In the genomic region with DNA sequence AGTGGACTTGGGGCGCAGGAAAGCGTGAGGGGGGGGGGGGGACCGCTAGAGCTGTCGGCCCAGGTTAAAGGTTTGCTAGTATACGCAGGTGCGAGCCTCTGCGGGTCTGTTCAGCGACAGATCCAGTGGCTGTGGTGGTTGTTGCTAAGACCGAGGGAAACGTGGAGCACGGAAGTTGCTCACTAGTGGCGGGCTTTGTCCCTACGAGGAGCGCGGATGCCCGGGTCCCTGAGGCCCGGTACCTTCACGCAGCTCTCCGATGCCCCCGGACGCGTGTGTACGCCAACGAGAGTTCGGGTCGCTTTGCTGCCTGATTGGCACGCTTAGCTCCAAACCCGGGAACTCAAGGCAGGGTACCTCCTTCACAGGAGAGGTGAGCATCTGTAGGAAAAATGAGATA, we compare ENCODE assay signal across 8 mouse cellular contexts. TPM values are rescaled to one million over a fixed set of nuclear protein-coding genes. Genes with fewer than 3 reads are reported as not detected.
DNase-seq lines count a peak whose midpoint lies in the region; ATAC-seq and TF ChIP-seq lines count a peak whose summit lies in the region.

No protein-coding gene starts in this region.

- H3K4me3 ChIP-seq in heart, embryonic 11.5 days (ENCODE audit: low read depth, low read length), result peak overlapping the region; percentile 55
- H3K4me3 ChIP-seq in ES-E14 (ENCODE audit: insufficient read depth in 1 of 2, low read depth in 1 of 2, low read length in 2 of 2, poor library complexity in 1 of 2, severe bottlenecking in 1 of 2), result peak overlapping the region; percentile 75 to 78
- H3K4me3 ChIP-seq in forebrain, embryonic 15.5 days, result peak overlapping the region; percentile 61
- H3K4me3 ChIP-seq in liver, postnatal 0 days (ENCODE audit: low read depth, low read length), result peak overlapping the region; percentile 58

- no peaks in the 10 kb centered on the region for H3K9me3 ChIP-seq in heart, embryonic 11.5 days (replicated peaks; ENCODE audit: control insufficient read depth, low read length)
- H3K9me3 ChIP-seq in ES-E14 (ENCODE audit: control insufficient read depth, insufficient read depth, low read depth, low read length), result no peaks in the 10 kb centered on the region
- H3K9me3 ChIP-seq in forebrain, embryonic 15.5 days, result no peaks in the 10 kb centered on the region
- no peaks in the 10 kb centered on the region for H3K9me3 ChIP-seq in liver, postnatal 0 days (ENCODE audit: low read length)

- H3K4me1 ChIP-seq in heart, embryonic 11.5 days (ENCODE audit: control insufficient read depth, insufficient read depth, low read length), result peaks cover 6% of the 10 kb centered on the region; the same call in 1 of the 2 replicates
- peaks cover 1 to 19% of the 10 kb centered on the region in 2 experiments; a peak in 3 of 4 replicates for H3K4me1 ChIP-seq in ES-E14 (ENCODE audit: control insufficient read depth in 2 of 2, insufficient read depth in 2 of 2, low read length in 2 of 2, poor library complexity in 1 of 2)
- H3K4me1 ChIP-seq in forebrain, embryonic 15.5 days, result peaks cover 18% of the 10 kb centered on the region
- H3K4me1 ChIP-seq in liver, postnatal 0 days (ENCODE audit: insufficient read depth), result peaks cover 14% of the 10 kb centered on the region

- no peak for TF ChIP-seq EP300 in liver, postnatal 0 days (IDR thresholded peaks at IDR 0.05; ENCODE audit: low read depth)

- H3K27me3 ChIP-seq in heart, embryonic 11.5 days (ENCODE audit: control insufficient read depth, insufficient read depth, low read length), result peaks cover 30% of the 10 kb centered on the region
- peaks cover 17% of the 10 kb centered on the region; the same call in 1 of the 2 replicates for H3K27me3 ChIP-seq in forebrain, embryonic 15.5 days
- H3K27me3 ChIP-seq in liver, postnatal 0 days (ENCODE audit: insufficient read depth, low read length), result peaks cover 35% of the 10 kb centered on the region

- 0 out of 2 replicates have a peak overlapping the region, but pooled peaks have one; percentile 39 for H3K9ac ChIP-seq in heart, embryonic 11.5 days (ENCODE audit: low read depth, low read length)
- H3K9ac ChIP-seq in ES-E14 (ENCODE audit: insufficient read depth, low read depth, low read length, poor library complexity, severe bottlenecking), result peak overlapping the region; percentile 66
- peak overlapping the region; percentile 51 for H3K9ac ChIP-seq in forebrain, embryonic 15.5 days (replicated peaks)
- 0 out of 2 replicates have a peak overlapping the region, but pooled peaks have one; percentile 4 for H3K9ac ChIP-seq in liver, postnatal 0 days (replicated peaks)

- TF ChIP-seq CTCF in liver, postnatal 0 days (IDR thresholded peaks at IDR 0.05; ENCODE audit: low read depth), result no peak

- no peak for ATAC-seq in heart, embryonic 11.5 days (replicated peaks; ENCODE audit: insufficient number of reproducible peaks, low FRiP score, low TSS enrichment)
- ATAC-seq in forebrain, embryonic 15.5 days (replicated peaks), result no peak
- ATAC-seq in liver, postnatal 0 days, result no peak

- in situ Hi-C loops in ES-E14 (cut with MboI; ENCODE audit: low sequenced_read_pairs in 2 of 2, unreplicated experiment in 2 of 2), result no loop called here

- intact Hi-C loops in heart, postnatal 10 days (cut with DNase I), result no loop called here

- H3K27ac ChIP-seq in heart, embryonic 11.5 days (ENCODE audit: low read depth, low read length), result no peak overlapping the region
- no peak overlapping the region for H3K27ac ChIP-seq in ES-E14 (ENCODE audit: insufficient read depth, low read depth, low read length, poor library complexity, severe bottlenecking)
- H3K27ac ChIP-seq in forebrain, embryonic 15.5 days (replicated peaks), result no peak overlapping the region
- H3K27ac ChIP-seq in liver, postnatal 0 days (ENCODE audit: low read depth), result no peak overlapping the region

- peak overlapping the region; percentile 93 for H3K4me2 ChIP-seq in heart, embryonic 11.5 days
- H3K4me2 ChIP-seq in forebrain, embryonic 15.5 days (replicated peaks), result peak overlapping the region; percentile 99
- peak overlapping the region; percentile 83 for H3K4me2 ChIP-seq in liver, postnatal 0 days (ENCODE audit: low read depth, low read length)

- 1% methylated on average over 27 of the region's 28 CpGs for WGBS in heart, embryonic 11.5 days (ENCODE audit: insufficient replicate concordance)
- WGBS in forebrain, embryonic 15.5 days, result 1% methylated on average over 26 of the region's 28 CpGs
- WGBS in liver, postnatal 0 days (ENCODE audit: insufficient replicate concordance), result under 1% methylated on average over 26 of the region's 28 CpGs

- DNase-seq in heart, postnatal 10 days, result no peak
- DNase-seq in ES-E14 (ENCODE audit: low read depth, low spot score), result no peak
- DNase-seq in liver, postnatal 0 days, result no peak
- peak; percentile 21 to 34 for DNase-seq in thymus, postnatal 36 days
- DNase-seq in right cerebral cortex, adult 2 months (ENCODE audit: low spot score in 2 of 2), result no peak
- no peak for DNase-seq in retina, embryonic 14.5 days (ENCODE audit: low spot score)

- H3K36me3 ChIP-seq in heart, embryonic 11.5 days (ENCODE audit: control insufficient read depth, insufficient read depth, low read length), result no peaks in the 10 kb centered on the region
- H3K36me3 ChIP-seq in ES-E14 (ENCODE audit: control insufficient read depth, insufficient read depth, low read length, poor library complexity, severe bottlenecking), result no peaks in the 10 kb centered on the region; the same call in 1 of the 2 replicates
- no peaks in the 10 kb centered on the region for H3K36me3 ChIP-seq in forebrain, embryonic 15.5 days
- H3K36me3 ChIP-seq in liver, postnatal 0 days (replicated peaks; ENCODE audit: insufficient read depth, low read length), result no peaks in the 10 kb centered on the region

TF ChIP-seq in ES-E14, 5 proteins besides CTCF, POLR2A, EP300 and RAD21:
- no peak for TF ChIP-seq ZNF384 (IDR thresholded peaks at IDR 0.05; ENCODE audit: low read depth, low read length)
- no peak for TF ChIP-seq ZC3H11A (IDR thresholded peaks at IDR 0.05; ENCODE audit: borderline replicate concordance, low read depth, low read length)
- no peak for TF ChIP-seq CHD2 (IDR thresholded peaks at IDR 0.05; ENCODE audit: low read depth, low read length)
- TF ChIP-seq HCFC1 (IDR thresholded peaks at IDR 0.05; ENCODE audit: borderline replicate concordance, insufficient read depth, low read length), result no peak
- no peak for TF ChIP-seq MAFK (IDR thresholded peaks at IDR 0.05; ENCODE audit: insufficient read depth, low read depth, low read length)
TF ChIP-seq in ES-E14: peak in this region for 0.

RNA-seq across cellular contexts. Expression of gene Slco4a1, which starts 0.7 kb away (rescaled TPM):
- polyA plus RNA-seq in heart, embryonic 11.5 days (2014; fragmentation: Nextera tagmentation; extraction: Ambion mirVana), result 0.35 TPM in 1 of 2 replicates, not detected in the other
- 1 to 10 TPM in 1 of 2 experiments, under 1 TPM in 1; 0.15 to 1.2 TPM for total RNA-seq in heart, postnatal 10 days (2021)
- total RNA-seq in ES-E14 (2012; rRNA removed), result 14.7 and 24.7 TPM in 2 replicates
- polyA plus RNA-seq in forebrain, embryonic 15.5 days (2015; fragmentation: Nextera tagmentation; extraction: Ambion mirVana), result 1.2 and 1.4 TPM in 2 replicates
- polyA plus RNA-seq in liver, postnatal 0 days (2015; fragmentation: Nextera tagmentation; extraction: Ambion mirVana), result 0.86 and 0.91 TPM in 2 replicates

RNA-seq across cellular contexts. Expression of gene Ntsr1, which starts 43.1 kb away (rescaled TPM):
- 0.36 and 0.52 TPM in 2 replicates for polyA plus RNA-seq in heart, embryonic 11.5 days (2014; fragmentation: Nextera tagmentation; extraction: Ambion mirVana)
- total RNA-seq in heart, postnatal 10 days (2021), result under 1 TPM; 0.12 TPM
- total RNA-seq in ES-E14 (2012; rRNA removed), result 0.09 TPM in 1 of 2 replicates, not detected in the other
- 6.6 and 8.0 TPM in 2 replicates for polyA plus RNA-seq in forebrain, embryonic 15.5 days (2015; fragmentation: Nextera tagmentation; extraction: Ambion mirVana)
- not detected in 2 replicates for polyA plus RNA-seq in liver, postnatal 0 days (2015; fragmentation: Nextera tagmentation; extraction: Ambion mirVana)

Comparison
In these comparisons a context has a peak if more than half of its experiments do, and no peak if none do; other contexts are left out.
1. H3K9ac ChIP-seq: peak in every context shown above with its lines; median percentile 66 in ES-E14; 51 in forebrain, embryonic 15.5 days; 39 in heart, embryonic 11.5 days; 4 in liver, postnatal 0 days.
2. DNase-seq: peak in thymus, postnatal 36 days (2 of 2); none in heart, postnatal 10 days (0 of 2), ES-E14 (single experiment), liver, postnatal 0 days (single experiment), right cerebral cortex, adult 2 months (0 of 2) and retina, embryonic 14.5 days (single experiment).
3. Peak in every context shown above with its lines, with median percentiles within 50 percentile points of each other: H3K4me2 ChIP-seq and H3K4me3 ChIP-seq.